10 mouse cellular contexts compared by ENCODE assay signal in the genomic region with DNA sequence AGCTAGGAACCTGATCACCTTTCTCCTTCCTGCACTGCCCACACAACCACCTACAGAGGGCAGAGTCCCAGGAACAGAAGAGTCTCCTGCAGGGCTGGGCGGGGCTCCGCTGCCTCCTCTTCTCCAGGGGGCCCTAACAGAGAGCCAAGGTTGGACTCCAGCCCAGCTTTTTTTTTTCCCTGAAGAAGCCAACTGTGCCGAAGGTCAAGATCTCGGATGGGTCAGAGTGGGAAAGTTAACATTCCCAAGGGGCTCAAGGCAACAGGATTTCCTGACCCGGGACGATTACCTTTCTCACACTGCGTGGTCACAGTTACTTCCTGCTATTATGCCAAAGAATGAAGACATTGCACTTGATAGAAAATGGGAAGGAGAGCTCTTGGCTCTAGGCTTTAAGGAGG.
DNase-seq lines count a peak whose midpoint lies in the region; ATAC-seq and TF ChIP-seq lines count a peak whose summit lies in the region.
"Had no signal": no experiment of that assay in that cellular context is flagged by ENCODE, and none has a peak within 500 bp of the region (broad histone marks: within the 10 kb centered on the region; RNA-seq: fewer than 3 reads in every experiment).

No protein-coding gene starts in this region.

- no peak for TF ChIP-seq EP300 in stomach, postnatal 0 days (optimal IDR thresholded peaks at IDR 0.05)

- no peaks in the 10 kb centered on the region for H3K36me3 ChIP-seq in midbrain, embryonic 14.5 days (ENCODE audit: control insufficient read depth, insufficient read depth, low read length)
- no peaks in the 10 kb centered on the region for H3K36me3 ChIP-seq in midbrain, embryonic 11.5 days (ENCODE audit: control insufficient read depth, insufficient read depth, low read length)
- H3K36me3 ChIP-seq in heart, embryonic 14.5 days (ENCODE audit: control insufficient read depth, insufficient read depth, low read length): no peaks in the 10 kb centered on the region
- H3K36me3 ChIP-seq in kidney, embryonic 16.5 days (ENCODE audit: insufficient read depth, low read length): no peaks in the 10 kb centered on the region
- no peaks in the 10 kb centered on the region for H3K36me3 ChIP-seq in stomach, postnatal 0 days (ENCODE audit: control insufficient read depth, insufficient read depth, low read length)
- no peaks in the 10 kb centered on the region for H3K36me3 ChIP-seq in forebrain, embryonic 10.5 days (replicated peaks)
- H3K36me3 ChIP-seq: neural tube, embryonic 15.5 days had no signal

- no peak overlapping the region for H3K27ac ChIP-seq in midbrain, embryonic 14.5 days (replicated peaks; ENCODE audit: low read depth, low read length)
- no peak overlapping the region for H3K27ac ChIP-seq in midbrain, embryonic 11.5 days (ENCODE audit: low read depth, low read length)
- H3K27ac ChIP-seq in heart, embryonic 14.5 days (replicated peaks in 1 of 2; ENCODE audit: control insufficient read depth in 1 of 2, insufficient read depth in 1 of 2, low read depth in 2 of 2, low read length in 2 of 2): no peak overlapping the region
- H3K27ac ChIP-seq in kidney, embryonic 16.5 days (ENCODE audit: low read length): no peak overlapping the region
- no peak overlapping the region for H3K27ac ChIP-seq in stomach, postnatal 0 days (replicated peaks)
- H3K27ac ChIP-seq in forebrain, embryonic 10.5 days: no peak overlapping the region
- H3K27ac ChIP-seq: neural tube, embryonic 15.5 days had no signal

- peak; percentile 25 for DNase-seq in midbrain, embryonic 14.5 days
- no peak for DNase-seq in midbrain, embryonic 11.5 days (ENCODE audit: low spot score, missing footprints)
- DNase-seq in stomach, postnatal 0 days (ENCODE audit: low spot score): peak; percentile 33
- no peak for DNase-seq in spleen, postnatal 4 days (ENCODE audit: low spot score in 2 of 2)
- DNase-seq in forebrain, embryonic 10.5 days (ENCODE audit: extremely low spot score, low spot score): no peak
- DNase-seq in thymus, postnatal 4 days: no peak
- DNase-seq: gastrocnemius, postnatal 14 days had no signal

- H3K4me1 ChIP-seq in midbrain, embryonic 14.5 days (ENCODE audit: control insufficient read depth, insufficient read depth, low read length): no peaks in the 10 kb centered on the region
- no peaks in the 10 kb centered on the region for H3K4me1 ChIP-seq in midbrain, embryonic 11.5 days (ENCODE audit: control insufficient read depth, insufficient read depth, low read length)
- H3K4me1 ChIP-seq in heart, embryonic 14.5 days (ENCODE audit: control insufficient read depth in 2 of 2, insufficient read depth in 2 of 2, low read length in 2 of 2): peaks cover 11 to 14% of the 10 kb centered on the region in 2 experiments
- H3K4me1 ChIP-seq in kidney, embryonic 16.5 days (ENCODE audit: insufficient read depth, low read length): no peaks in the 10 kb centered on the region
- H3K4me1 ChIP-seq in stomach, postnatal 0 days (replicated peaks; ENCODE audit: control insufficient read depth, insufficient read depth): no peaks in the 10 kb centered on the region
- no peaks in the 10 kb centered on the region for H3K4me1 ChIP-seq in forebrain, embryonic 10.5 days
- H3K4me1 ChIP-seq: neural tube, embryonic 15.5 days had no signal

- peak; percentile 58 for TF ChIP-seq CTCF in stomach, postnatal 0 days (IDR thresholded peaks at IDR 0.05; ENCODE audit: low read depth)

- no peak for ATAC-seq in midbrain, embryonic 14.5 days (ENCODE audit: low FRiP score, low TSS enrichment)
- ATAC-seq in midbrain, embryonic 11.5 days (ENCODE audit: low FRiP score): no peak
- peak; percentile 65 for ATAC-seq in heart, embryonic 14.5 days (ENCODE audit: insufficient number of reproducible peaks, insufficient read depth, low FRiP score, low read depth)
- peak; percentile 53; the same call in 1 of the 2 replicates for ATAC-seq in kidney, embryonic 16.5 days (ENCODE audit: low FRiP score, low TSS enrichment)
- peak; percentile 40; the same call in 1 of the 2 replicates for ATAC-seq in stomach, postnatal 0 days (ENCODE audit: low FRiP score, low TSS enrichment)

- H3K4me3 ChIP-seq in midbrain, embryonic 14.5 days (replicated peaks; ENCODE audit: low read depth, low read length): no peak overlapping the region
- H3K4me3 ChIP-seq in midbrain, embryonic 11.5 days (ENCODE audit: low read depth, low read length): no peak overlapping the region
- H3K4me3 ChIP-seq in heart, embryonic 14.5 days (ENCODE audit: control insufficient read depth in 1 of 2, insufficient read depth in 1 of 2, low read depth in 1 of 2, low read length in 2 of 2): no peak overlapping the region
- no peak overlapping the region for H3K4me3 ChIP-seq in kidney, embryonic 16.5 days (ENCODE audit: low read length)
- H3K4me3 ChIP-seq in stomach, postnatal 0 days (ENCODE audit: low read depth, low read length): no peak overlapping the region
- H3K4me3 ChIP-seq in forebrain, embryonic 10.5 days: no peak overlapping the region
- H3K4me3 ChIP-seq: neural tube, embryonic 15.5 days had no signal

- H3K27me3 ChIP-seq in midbrain, embryonic 14.5 days (ENCODE audit: control insufficient read depth, insufficient read depth, low read length): no peaks in the 10 kb centered on the region
- no peaks in the 10 kb centered on the region for H3K27me3 ChIP-seq in midbrain, embryonic 11.5 days (ENCODE audit: control insufficient read depth, insufficient read depth, low read length)
- H3K27me3 ChIP-seq in heart, embryonic 14.5 days (ENCODE audit: control insufficient read depth, insufficient read depth, low read length): no peaks in the 10 kb centered on the region; the same call in 1 of the 2 replicates
- no peaks in the 10 kb centered on the region for H3K27me3 ChIP-seq in kidney, embryonic 16.5 days (ENCODE audit: insufficient read depth, low read length)
- H3K27me3 ChIP-seq in stomach, postnatal 0 days (ENCODE audit: control insufficient read depth, insufficient read depth, low read length): no peaks in the 10 kb centered on the region
- no peaks in the 10 kb centered on the region for H3K27me3 ChIP-seq in forebrain, embryonic 10.5 days (ENCODE audit: poor library complexity, severe bottlenecking)

- no peaks in the 10 kb centered on the region for H3K9me3 ChIP-seq in midbrain, embryonic 14.5 days (ENCODE audit: control insufficient read depth, low read length)
- no peaks in the 10 kb centered on the region for H3K9me3 ChIP-seq in midbrain, embryonic 11.5 days (ENCODE audit: control insufficient read depth, low read length)
- H3K9me3 ChIP-seq in heart, embryonic 14.5 days (ENCODE audit: control insufficient read depth, low read length): no peaks in the 10 kb centered on the region
- no peaks in the 10 kb centered on the region for H3K9me3 ChIP-seq in kidney, embryonic 16.5 days (ENCODE audit: low read length)
- H3K9me3 ChIP-seq in stomach, postnatal 0 days (ENCODE audit: control insufficient read depth, low read length): no peaks in the 10 kb centered on the region
- no peaks in the 10 kb centered on the region for H3K9me3 ChIP-seq in forebrain, embryonic 10.5 days
- H3K9me3 ChIP-seq: neural tube, embryonic 15.5 days had no signal

- 60% methylated on average over 7 of the region's 7 CpGs for WGBS in midbrain, embryonic 14.5 days
- WGBS in midbrain, embryonic 11.5 days: 64% methylated on average over 7 of the region's 7 CpGs
- 43% methylated on average over 7 of the region's 7 CpGs for WGBS in heart, embryonic 14.5 days
- WGBS in kidney, embryonic 16.5 days: 46% methylated on average over 7 of the region's 7 CpGs
- 51% methylated on average over 7 of the region's 7 CpGs for WGBS in stomach, postnatal 0 days
- 63% methylated on average over 7 of the region's 7 CpGs for WGBS in forebrain, embryonic 10.5 days

- H3K9ac ChIP-seq in midbrain, embryonic 14.5 days (replicated peaks; ENCODE audit: low read length): no peak overlapping the region
- H3K9ac ChIP-seq in midbrain, embryonic 11.5 days (ENCODE audit: low read length): no peak overlapping the region
- no peak overlapping the region for H3K9ac ChIP-seq in heart, embryonic 14.5 days (ENCODE audit: low read length)
- no peak overlapping the region for H3K9ac ChIP-seq in kidney, embryonic 16.5 days (replicated peaks; ENCODE audit: low read length)
- H3K9ac ChIP-seq in stomach, postnatal 0 days (ENCODE audit: low read length): no peak overlapping the region
- H3K9ac ChIP-seq: neural tube, embryonic 15.5 days had no signal

- no peak overlapping the region for H3K4me2 ChIP-seq in midbrain, embryonic 14.5 days (ENCODE audit: low read length)
- H3K4me2 ChIP-seq in midbrain, embryonic 11.5 days: no peak overlapping the region
- H3K4me2 ChIP-seq in heart, embryonic 14.5 days (ENCODE audit: low read length): no peak overlapping the region
- no peak overlapping the region for H3K4me2 ChIP-seq in kidney, embryonic 16.5 days (replicated peaks; ENCODE audit: low read depth, low read length)
- no peak overlapping the region for H3K4me2 ChIP-seq in stomach, postnatal 0 days (replicated peaks; ENCODE audit: low read depth)
- H3K4me2 ChIP-seq: neural tube, embryonic 15.5 days had no signal

Comparison
In these comparisons a context has a peak if more than half of its experiments do, and no peak if none do; other contexts are left out.
1. DNase-seq: peak in midbrain, embryonic 14.5 days (single experiment) and stomach, postnatal 0 days (single experiment); none in midbrain, embryonic 11.5 days (single experiment), spleen, postnatal 4 days (0 of 2), forebrain, embryonic 10.5 days (single experiment) and thymus, postnatal 4 days (single experiment).
2. ATAC-seq: peak in heart, embryonic 14.5 days (single experiment), kidney, embryonic 16.5 days (single experiment) and stomach, postnatal 0 days (single experiment); none in midbrain, embryonic 14.5 days (single experiment) and midbrain, embryonic 11.5 days (single experiment).